Mouse (Mus musculus): ENCODE measurements around the gene Pde4d. TPM values are rescaled to one million over a fixed set of nuclear protein-coding genes. Genes with fewer than 3 reads are reported as not detected.

Pde4d gene
- total RNA-seq, 2 experiments from 2014 or later = 33.5 to 49.8 TPM

DNA sequence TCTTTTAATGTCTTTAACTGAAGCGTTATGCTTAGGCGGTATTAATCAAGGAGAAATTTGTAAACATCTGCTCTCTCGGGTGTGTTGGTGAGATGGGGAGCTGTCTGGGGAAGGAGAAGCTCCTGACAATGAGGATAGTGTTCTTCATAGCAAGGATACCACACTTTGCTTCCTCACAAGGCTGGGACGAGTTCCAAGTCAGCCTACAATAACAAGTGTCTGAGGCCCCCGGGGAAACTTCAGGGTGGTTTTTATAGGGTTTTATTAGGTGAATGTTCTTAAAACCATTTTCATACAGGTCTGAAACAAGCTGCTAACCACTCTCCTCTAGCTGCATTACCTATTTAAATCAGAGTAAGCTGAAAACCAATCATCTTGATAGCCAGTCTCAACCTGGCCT lies 1433.9 kb downstream of the Pde4d start:
- ATAC-seq (replicated peaks; ENCODE audit: poor library complexity, severe bottlenecking) = no peak

DNA sequence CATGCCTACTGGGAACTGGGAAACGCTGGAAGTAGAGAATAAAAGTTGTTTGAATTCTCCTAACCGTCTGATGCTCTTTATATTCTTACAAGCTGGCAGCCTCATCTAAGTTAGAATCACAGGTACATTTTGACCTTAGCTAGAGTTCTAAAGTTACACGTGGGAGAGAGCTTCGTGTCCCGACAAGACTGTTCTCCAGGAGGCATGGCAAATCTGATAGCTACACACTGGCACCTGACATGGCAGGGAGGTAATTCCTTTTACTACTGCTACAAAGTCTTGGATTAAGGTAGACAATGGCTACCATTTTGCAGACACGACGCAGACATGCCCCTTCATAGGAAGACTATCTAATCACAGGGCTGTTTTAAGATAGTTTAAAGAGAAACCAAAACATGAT lies 1435.1 kb downstream of the Pde4d start:
- no peak for ATAC-seq (replicated peaks; ENCODE audit: poor library complexity, severe bottlenecking)

DNA sequence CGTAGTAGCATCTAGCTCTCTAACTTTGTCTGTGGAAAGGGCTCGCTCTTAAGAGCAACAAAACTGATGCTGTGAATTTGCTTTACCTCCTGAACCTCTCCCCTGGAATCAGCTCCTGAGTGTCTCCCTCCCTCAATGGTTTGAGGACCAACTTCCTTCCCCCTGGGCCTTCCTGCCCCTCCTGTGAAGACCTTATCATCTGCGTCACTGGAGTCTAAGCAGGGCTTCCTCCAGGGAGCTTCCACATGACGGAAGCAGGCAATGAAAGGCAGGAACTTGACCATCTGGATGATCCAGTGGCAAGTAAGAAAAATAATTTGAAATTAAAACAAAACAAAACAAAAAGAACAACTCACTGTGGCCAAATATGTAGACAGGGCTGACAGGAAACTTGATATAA lies 1438.5 kb downstream of the Pde4d start:
- ATAC-seq (replicated peaks; ENCODE audit: poor library complexity, severe bottlenecking) = no peak

DNA sequence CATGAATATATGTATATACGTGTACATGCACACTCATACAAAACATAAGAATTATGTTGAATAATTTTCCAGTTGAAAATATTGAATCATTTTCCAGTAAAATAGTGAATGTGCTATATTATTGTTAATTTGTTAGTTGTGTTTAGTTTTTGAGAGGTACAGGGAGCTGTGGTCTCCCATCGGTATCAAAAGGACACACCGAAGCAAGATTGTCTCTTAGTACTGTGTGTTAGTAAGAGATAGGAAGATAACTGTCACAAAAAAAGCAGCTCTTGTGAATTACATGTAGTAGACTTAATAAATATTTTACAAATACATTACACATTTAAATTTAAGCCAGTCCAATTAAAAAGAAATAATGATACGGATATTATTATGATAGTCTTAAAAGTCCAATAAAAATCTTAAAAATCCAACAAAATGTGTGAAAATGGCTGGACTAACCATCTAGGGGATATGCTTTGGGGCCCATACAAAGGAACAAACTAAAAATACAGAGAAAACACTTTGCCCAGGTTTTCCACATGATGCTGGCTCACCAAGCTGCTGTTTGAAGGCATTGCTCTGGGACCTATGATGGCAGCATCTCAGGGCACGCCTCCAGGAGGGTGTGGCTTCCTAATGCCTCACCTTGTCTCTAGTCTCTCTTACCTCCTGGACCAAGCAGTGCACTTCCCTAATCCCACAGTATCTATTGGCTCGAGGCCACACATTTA lies 1441.6 kb downstream of the Pde4d start:
- ATAC-seq (replicated peaks; ENCODE audit: poor library complexity, severe bottlenecking) = no peak

DNA sequence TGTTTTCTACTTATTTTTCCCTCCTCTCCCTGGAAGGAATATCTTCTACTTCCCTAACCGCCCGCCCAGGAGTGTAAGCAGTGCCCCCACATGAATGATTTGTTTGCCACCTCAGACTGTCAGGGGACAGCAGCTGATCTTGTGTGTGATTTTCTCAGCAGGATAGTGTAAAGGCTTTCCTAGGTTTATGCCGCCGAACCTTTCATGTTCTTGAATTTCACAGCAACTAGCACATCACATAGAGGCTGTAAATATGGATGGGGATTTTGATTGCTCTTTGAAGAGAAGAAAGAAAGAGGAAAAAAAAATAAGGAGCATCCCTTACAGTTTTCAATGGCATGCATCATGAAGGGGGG lies 1442.1 kb downstream of the Pde4d start:
- ATAC-seq (replicated peaks; ENCODE audit: poor library complexity, severe bottlenecking) = no peak

DNA sequence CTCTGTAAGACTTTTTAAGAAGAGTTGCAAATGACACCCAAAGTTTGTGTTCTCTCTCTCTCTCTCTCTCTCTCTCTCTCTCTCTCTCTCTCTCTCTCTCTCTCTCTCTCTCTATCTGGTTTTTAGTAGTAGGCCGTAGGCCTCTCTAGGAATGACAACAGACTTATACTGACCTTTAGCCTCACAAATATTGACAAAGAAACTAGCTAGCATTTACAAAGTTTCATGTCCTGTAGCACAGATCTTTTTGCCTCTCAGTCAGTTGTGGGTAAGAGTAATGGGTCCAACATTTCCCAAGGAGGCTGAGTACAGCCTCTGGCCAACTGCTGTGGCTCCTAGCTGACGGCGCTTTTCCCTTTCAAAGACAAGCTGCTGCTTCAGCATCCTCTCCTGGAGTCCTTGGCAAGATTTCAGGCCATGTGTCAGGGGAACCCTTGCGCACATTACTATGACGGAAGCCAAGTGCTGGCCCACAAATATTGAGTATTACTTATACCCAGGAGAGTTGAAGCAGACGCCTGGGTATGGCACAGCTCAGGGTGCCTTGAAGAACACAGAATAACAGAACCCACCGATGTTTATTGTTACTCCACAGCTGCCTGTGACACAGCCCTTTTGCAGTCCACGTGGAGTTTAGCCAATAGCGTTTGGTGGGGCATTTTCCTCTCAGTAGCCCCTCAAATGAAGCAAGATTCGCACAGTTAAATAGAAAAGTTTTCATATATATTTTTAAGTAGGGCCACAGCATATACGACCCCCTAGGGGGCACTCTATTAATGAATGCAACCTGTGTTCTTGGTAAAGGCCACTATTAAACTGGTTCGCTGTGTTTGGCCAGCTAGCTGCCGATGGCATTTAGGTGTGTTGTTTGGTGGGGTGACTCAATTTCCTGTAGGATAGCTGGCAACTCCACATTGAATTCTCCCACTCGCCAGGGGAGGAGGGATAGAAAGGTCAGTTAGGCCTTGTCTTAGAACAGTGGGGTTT lies 1450.0 kb downstream of the Pde4d start:
- no peak for ATAC-seq (replicated peaks; ENCODE audit: poor library complexity, severe bottlenecking)

DNA sequence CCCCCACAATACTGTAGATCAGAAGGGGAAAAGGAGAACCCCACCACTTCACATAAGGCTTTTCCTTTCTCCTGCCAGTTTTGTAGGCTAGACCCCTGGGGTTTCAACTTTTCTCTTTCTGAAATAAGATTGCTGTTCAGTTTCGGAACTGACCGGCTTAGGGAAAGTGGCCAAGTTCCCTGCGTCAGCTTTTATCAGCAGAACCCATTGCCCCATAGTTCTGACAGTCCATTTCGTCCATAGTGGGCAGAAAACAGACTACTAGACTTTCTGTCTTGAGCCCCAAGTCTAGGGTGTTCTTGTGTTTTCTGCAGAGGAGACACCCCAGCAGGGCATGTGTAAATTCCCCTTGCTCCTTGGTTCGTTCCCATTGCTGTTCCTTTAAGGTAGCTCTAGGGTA lies 1452.1 kb downstream of the Pde4d start:
- ATAC-seq (replicated peaks; ENCODE audit: poor library complexity, severe bottlenecking) = no peak

DNA sequence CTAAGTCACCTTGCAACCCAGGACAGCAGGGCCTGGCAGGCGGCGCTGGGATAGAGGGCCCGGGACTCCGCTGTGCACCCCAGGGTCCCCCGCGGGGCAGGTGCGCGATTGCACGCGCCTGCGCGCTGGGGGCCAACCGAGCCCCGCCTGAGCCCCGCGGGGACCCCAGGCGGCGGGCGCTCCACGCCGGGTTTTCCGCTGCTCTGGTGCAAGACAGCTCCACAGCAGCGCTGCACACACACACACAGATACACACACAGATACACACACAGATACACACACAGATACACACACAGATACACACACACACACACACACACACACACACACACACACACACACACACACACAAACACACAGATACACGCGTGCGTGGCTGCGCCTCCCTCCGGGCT lies 1452.7 kb downstream of the Pde4d start:
- ATAC-seq (replicated peaks; ENCODE audit: poor library complexity, severe bottlenecking) = peak; percentile 51

DNA sequence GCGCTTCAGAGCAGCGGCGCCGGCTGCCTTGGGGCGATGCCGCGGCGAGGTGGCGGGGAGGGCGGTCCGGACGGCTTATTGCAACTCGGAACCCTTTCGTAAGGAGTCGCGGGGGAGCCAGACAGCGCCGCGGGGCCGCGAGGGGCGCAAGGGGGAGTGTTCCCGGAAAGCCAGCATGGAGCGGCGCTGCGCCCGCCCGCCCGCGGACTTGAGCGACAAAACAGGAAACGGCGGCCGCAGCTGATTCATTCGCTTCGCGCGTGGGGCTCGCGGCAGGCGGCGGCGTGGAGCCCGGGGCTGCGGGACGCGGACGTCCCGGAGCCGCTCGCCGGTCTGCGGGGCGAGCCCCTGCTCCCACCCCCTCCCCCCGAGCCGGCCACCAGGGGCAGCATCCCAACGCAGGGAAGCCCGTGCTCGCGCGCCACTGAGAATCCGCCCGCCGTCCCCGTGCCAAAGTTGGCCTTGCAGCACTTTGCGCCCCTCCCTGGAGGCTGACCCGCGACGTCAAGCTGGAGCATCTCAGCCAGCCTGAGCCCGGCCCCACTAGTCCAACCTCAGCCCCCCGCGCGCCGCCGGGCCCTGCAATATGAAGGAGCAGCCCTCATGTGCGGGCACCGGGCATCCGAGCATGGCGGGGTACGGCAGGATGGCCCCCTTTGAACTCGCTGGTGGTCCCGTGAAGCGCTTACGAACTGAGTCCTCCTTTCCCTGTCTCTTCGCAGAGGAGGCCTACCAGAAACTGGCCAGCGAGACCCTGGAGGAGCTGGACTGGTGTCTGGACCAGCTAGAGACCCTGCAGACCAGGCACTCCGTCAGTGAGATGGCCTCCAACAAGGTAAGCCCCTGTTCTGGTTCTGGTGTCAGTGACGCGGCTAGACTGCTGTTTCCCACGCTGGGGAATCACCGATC lies 1453.4 kb downstream of the Pde4d start:
- peak; percentile 73 for ATAC-seq (replicated peaks; ENCODE audit: poor library complexity, severe bottlenecking)

DNA sequence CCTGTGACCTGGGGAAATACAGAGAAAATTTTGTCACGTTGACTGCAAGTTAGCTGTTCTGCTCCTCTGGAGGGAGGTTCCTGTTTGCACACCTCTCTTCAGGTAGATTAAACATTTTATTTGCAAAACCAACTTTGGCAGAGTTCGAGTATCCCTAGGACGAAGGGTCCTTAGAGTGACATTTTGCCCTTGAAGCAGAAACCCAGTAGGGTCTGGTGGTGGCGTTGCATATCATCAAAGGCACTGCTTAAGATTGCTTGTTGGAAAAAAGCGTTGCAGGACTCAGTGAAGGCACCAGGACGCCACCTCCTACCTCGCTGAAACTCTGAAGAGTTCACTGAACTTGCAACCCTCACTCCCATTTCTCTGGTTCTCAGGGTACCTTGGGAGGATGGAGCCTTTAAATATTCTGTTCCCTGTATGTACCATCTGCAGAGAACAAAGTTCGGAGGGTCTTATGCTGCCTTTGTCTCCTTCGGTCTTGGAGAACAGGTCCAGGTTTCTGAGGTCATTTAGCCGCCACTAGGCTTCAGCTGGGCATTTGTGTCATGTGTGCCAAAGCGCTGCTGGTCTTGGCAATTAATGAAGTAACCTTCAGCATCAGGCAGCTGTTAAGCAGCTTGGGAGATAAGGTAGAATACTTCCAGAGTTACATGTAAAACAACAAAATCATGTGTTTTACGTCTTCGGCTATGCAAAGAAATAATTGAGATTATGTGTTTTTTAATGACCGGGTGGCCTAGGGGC lies 1454.2 kb downstream of the Pde4d start:
- ATAC-seq (replicated peaks; ENCODE audit: poor library complexity, severe bottlenecking) = no peak

DNA sequence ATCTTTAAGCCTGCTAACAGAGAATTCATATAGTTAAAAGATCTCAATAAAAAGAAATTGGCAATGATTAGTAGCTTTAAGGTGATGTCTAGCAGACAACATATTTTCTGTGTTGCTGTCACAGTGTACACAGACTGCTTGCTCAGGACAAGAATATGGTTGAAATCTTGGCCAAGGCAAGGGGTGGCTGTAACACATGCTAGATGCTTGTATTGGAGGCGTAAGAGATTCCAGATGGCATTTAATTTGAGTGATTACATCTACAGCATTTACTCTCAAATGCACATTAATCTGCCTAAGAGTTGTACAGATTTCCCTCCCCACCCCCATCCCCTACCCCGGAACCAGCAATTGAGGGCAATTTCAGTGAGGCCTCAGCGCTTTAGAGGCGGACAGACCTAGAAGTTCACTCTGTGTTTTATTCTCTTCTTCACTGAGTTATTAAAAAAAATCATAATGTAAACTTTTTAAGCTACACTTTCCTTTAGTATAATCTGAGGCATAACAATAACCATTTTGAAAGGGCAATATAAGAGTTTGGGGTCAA lies 1456.7 kb downstream of the Pde4d start:
- ATAC-seq (replicated peaks; ENCODE audit: poor library complexity, severe bottlenecking) = no peak

DNA sequence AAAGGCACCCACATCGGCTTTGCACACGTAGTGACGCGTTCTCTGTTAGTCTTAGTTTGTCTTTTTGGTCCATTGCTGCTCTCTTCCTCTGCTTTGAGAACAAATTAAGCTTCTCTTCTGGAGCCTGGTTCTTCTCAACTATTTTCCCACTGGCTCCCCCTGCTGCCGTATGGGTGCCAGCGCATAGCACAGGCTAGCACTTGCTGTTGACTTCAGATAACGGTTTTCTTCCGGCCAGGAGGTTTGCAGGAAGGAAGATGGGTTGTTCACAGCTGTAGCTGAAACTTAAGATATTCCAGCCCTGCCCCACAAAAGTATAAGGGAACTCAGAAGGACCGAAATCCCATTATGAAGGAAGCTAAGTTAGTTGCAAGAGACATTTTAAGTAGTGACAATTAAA lies 1457.9 kb downstream of the Pde4d start:
- peak; percentile 55 for ATAC-seq (replicated peaks; ENCODE audit: poor library complexity, severe bottlenecking)

DNA sequence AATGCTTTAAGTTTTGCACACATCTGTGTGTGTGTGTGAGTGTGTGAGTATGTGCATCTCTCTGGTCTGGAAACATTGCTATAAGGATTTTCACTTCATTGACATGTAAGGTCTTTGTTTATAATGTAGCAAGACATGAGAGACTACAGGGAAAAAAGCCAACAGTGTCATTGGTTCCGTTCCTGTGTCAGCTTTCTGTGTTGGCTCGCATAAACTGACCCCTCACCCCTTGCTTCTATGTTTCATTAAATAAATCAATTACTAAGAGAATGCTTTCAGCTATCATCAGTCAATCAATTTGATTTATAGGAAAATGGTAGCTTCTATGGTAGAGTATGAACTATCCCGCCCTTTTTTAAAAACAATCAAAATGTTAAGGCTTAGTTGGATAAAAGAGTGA lies 1458.6 kb downstream of the Pde4d start:
- no peak for ATAC-seq (replicated peaks; ENCODE audit: poor library complexity, severe bottlenecking)

DNA sequence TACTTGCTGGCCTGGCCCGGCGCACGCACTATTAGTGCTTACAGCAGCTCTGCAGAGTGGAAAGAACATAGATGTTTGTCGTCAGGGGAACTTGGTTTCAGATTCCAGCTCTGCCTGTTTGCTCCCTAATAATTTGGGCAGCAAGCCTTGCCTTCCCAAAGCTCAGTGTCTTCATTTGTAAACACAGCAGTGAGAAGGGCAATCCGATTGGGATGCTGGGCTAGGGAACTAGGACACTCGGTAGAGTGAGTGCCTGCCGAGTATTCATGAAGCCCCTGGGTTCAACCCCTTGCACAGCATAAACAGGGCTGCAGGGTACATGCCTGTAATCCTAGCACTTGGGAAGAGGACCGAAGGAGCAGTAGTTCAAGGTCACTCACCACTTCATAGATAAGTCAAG lies 1459.4 kb downstream of the Pde4d start:
- no peak for ATAC-seq (replicated peaks; ENCODE audit: poor library complexity, severe bottlenecking)

DNA sequence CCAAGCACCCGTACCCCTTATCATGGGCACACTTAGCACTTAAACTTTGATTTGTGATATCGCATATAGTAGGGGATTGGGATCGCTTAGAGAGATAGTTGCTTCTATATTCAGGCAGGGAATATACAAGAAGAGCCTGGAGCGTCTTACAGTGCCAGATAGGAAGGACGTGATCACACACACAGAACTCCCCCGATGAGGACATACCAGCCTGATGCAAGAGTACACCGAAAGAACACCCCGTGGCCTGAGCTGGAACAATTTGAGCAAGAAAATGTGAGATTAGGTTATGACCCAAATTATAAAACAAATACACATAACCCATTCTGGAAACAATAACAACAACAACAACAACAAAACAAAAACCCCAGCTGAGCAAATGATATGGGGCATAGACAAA lies 1461.2 kb downstream of the Pde4d start:
- ATAC-seq (replicated peaks; ENCODE audit: poor library complexity, severe bottlenecking) = peak; percentile 82

DNA sequence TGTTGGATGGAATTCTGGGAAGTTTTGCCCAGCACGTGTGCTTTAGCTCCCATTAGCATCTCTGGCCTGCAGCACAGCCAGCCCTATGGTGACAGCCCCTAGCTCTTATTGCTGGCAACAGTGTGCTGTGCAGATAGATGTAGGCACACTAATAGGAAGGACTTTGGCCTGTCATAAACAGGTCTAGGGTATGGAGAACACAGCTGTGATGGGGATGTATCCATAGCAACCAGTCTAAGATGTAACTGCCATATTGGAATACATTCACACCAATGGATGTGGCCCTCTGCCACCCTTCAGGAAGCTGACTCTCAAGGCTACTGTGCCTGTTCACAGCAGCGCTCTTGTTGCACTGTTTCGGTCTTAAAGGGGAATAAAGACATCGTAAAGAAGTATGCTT lies 1462.9 kb downstream of the Pde4d start:
- ATAC-seq (replicated peaks; ENCODE audit: poor library complexity, severe bottlenecking) = no peak

DNA sequence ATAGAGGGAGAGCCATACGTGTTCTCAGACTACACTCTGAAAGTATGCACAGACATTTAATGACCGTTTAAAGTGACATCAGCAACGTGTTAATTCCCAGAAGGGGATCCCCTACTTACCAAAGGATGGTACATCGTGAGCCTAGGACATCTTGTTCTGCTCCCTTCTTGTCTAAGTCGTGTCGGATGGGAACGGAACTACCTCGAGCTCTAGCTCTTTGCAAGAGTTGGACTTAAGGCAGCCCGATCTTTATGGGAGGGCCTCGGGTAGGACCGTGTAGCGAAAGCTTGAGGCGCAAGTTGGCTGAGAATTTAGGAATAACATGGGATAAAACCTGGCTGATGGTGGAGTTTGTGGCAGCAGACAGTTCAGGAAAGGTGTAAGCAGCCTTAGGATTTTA lies 1464.5 kb downstream of the Pde4d start:
- ATAC-seq (replicated peaks; ENCODE audit: poor library complexity, severe bottlenecking) = no peak

DNA sequence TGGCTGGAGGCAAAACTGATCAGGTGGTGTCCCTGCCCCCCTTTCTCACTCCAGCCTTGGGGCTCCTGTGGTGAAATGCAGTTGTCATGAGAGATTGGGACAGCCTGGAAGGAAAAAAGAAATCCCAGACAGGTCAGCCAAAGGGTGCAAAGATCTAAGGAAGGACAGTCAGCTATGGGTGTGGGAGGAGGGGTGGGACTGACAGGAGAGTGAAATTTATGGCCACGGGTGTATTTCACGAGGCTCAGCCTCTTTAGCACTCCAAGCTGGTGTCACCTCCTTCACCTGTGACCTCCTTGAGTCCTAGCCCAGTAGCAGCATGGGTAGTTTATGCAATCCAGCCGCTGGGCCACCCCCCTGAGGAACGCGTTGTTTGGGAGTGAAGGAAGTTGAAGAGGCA lies 1465.1 kb downstream of the Pde4d start:
- no peak for ATAC-seq (replicated peaks; ENCODE audit: poor library complexity, severe bottlenecking)

DNA sequence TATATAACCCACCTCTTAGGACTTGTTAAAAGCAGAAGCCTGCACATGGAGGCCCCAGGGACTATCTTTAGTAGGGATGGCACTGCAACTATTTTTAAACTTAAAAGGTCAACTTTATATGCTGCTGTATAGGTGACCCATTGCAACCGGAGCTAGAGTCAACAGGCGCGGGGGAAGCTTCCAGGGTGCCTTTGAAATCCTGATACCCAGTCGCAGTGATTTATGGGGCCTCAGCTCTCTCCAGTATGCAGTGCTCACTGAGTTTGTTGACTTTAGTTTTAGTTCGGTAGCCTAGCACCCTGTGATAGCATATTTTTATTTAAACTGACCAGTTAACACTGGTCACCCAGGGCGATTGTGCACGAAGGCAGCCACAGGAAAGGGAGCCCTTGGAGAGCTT lies 1465.8 kb downstream of the Pde4d start:
- ATAC-seq (replicated peaks; ENCODE audit: poor library complexity, severe bottlenecking) = no peak

DNA sequence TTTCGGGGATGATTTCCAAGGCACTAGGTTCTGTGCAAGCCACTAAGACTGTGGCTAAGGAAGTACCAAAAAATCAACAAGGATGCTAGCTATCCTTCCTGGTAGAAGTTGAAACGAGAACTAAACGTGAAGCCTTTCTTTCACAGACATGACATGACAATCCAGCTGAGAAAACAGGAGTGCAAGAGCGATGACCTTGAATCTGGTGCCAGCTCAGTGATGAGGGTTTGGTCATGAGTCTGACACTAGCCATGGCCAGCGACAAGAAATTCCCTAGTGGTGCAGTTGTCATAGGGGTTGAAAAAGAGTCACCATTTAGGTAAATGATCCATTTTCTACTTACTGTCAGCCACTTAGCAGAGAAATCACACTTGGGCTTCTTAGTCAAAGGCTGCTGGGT lies 1466.2 kb downstream of the Pde4d start:
- ATAC-seq (replicated peaks; ENCODE audit: poor library complexity, severe bottlenecking) = no peak

Data from granulocyte monocyte progenitor cell, adult 5-6 weeks (primary cell).